ENCODE assay signal across 11 mouse cellular contexts in the genomic region with DNA sequence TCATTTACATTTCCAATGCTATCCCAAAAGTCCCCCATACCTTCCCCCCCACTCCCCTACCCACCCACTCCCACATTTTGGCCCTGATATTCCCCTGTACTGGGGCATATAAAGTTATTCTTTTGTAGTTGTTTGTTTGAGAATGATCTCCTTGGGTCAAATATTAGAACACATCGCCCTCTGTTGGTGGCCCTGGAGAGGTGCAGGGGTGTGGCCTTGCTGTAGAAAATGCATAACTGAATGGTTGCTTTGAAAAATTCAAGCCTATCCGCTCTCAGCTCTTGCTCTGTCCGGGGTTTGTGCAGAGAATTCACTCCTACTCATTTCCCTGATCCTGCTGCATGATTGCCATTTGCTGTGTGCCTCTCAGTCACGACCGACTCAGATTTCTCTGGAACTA.
DNase-seq lines count a peak whose midpoint lies in the region; ATAC-seq and TF ChIP-seq lines count a peak whose summit lies in the region.
"Had no signal": no experiment of that assay in that cellular context is flagged by ENCODE, and none has a peak within 500 bp of the region (broad histone marks: within the 10 kb centered on the region; RNA-seq: fewer than 3 reads in every experiment).

No protein-coding gene starts in this region.

- no peak for TF ChIP-seq POLR2A in bone marrow macrophage, adult 2 months (IDR thresholded peaks at IDR 0.05; ENCODE audit: borderline replicate concordance, low read depth, low read length)

- H3K4me2 ChIP-seq in forebrain, postnatal 0 days (ENCODE audit: low read depth): no peak overlapping the region
- H3K4me2 ChIP-seq in forebrain, embryonic 11.5 days (ENCODE audit: low read depth, low read length, severe bottlenecking): no peak overlapping the region
- no peak overlapping the region for H3K4me2 ChIP-seq in liver, postnatal 0 days (ENCODE audit: low read depth, low read length)

- no peaks in the 10 kb centered on the region for H3K27me3 ChIP-seq in forebrain, postnatal 0 days (ENCODE audit: insufficient read depth, low read length)
- no peaks in the 10 kb centered on the region for H3K27me3 ChIP-seq in forebrain, embryonic 11.5 days (ENCODE audit: control insufficient read depth, insufficient read depth, low read length)
- no peaks in the 10 kb centered on the region for H3K27me3 ChIP-seq in liver, postnatal 0 days (ENCODE audit: insufficient read depth, low read length)

- H3K4me3 ChIP-seq in forebrain, postnatal 0 days (ENCODE audit: low read depth, low read length): no peak overlapping the region
- H3K4me3 ChIP-seq in forebrain, embryonic 11.5 days (ENCODE audit: low read depth, low read length): no peak overlapping the region
- H3K4me3 ChIP-seq in liver, postnatal 0 days (ENCODE audit: low read depth, low read length): no peak overlapping the region
- H3K4me3 ChIP-seq in bone marrow macrophage, adult 2 months (ENCODE audit: insufficient read depth, low read length): no peak overlapping the region

- 75% methylated on average over 5 of the region's 5 CpGs for WGBS in forebrain, postnatal 0 days
- WGBS in forebrain, embryonic 11.5 days: 68% methylated on average over 5 of the region's 5 CpGs
- 58% methylated on average over 5 of the region's 5 CpGs for WGBS in liver, postnatal 0 days (ENCODE audit: insufficient replicate concordance)

- H3K36me3 ChIP-seq in forebrain, postnatal 0 days (ENCODE audit: insufficient read depth): no peaks in the 10 kb centered on the region
- H3K36me3 ChIP-seq in forebrain, embryonic 11.5 days (ENCODE audit: control insufficient read depth, insufficient read depth, low read length): no peaks in the 10 kb centered on the region
- H3K36me3 ChIP-seq in liver, postnatal 0 days (replicated peaks; ENCODE audit: insufficient read depth, low read length): no peaks in the 10 kb centered on the region

- H3K9me3 ChIP-seq in forebrain, postnatal 0 days (ENCODE audit: low read length): no peaks in the 10 kb centered on the region
- no peaks in the 10 kb centered on the region for H3K9me3 ChIP-seq in forebrain, embryonic 11.5 days (ENCODE audit: control insufficient read depth, low read length)
- H3K9me3 ChIP-seq in liver, postnatal 0 days (ENCODE audit: low read length): no peaks in the 10 kb centered on the region

- no peaks in the 10 kb centered on the region for H3K4me1 ChIP-seq in forebrain, postnatal 0 days (ENCODE audit: insufficient read depth)
- no peaks in the 10 kb centered on the region for H3K4me1 ChIP-seq in forebrain, embryonic 11.5 days (replicated peaks; ENCODE audit: control insufficient read depth, insufficient read depth, low read length)
- H3K4me1 ChIP-seq in liver, postnatal 0 days (ENCODE audit: insufficient read depth): no peaks in the 10 kb centered on the region
- H3K4me1 ChIP-seq in bone marrow macrophage, adult 2 months (ENCODE audit: control insufficient read depth, insufficient read depth, low read length): no peaks in the 10 kb centered on the region

- no peak overlapping the region for H3K9ac ChIP-seq in forebrain, postnatal 0 days
- no peak overlapping the region for H3K9ac ChIP-seq in forebrain, embryonic 11.5 days (ENCODE audit: low read length)
- no peak overlapping the region for H3K9ac ChIP-seq in liver, postnatal 0 days (replicated peaks)

- no peak for DNase-seq in forebrain, postnatal 0 days
- no peak for DNase-seq in forebrain, embryonic 11.5 days (ENCODE audit: low spot score)
- DNase-seq in liver, postnatal 0 days: no peak
- DNase-seq in liver: no peak
- peak; percentile 63 for DNase-seq in testis, postnatal 10 days (ENCODE audit: low spot score)
- no peak for DNase-seq in layer of hippocampus, postnatal 36 days
- DNase-seq in right cerebral cortex, adult 2 months (ENCODE audit: low spot score in 2 of 2): no peak
- DNase-seq: heart, postnatal 10 days; right cerebral cortex, postnatal 14 days; thymus, postnatal 25 days had no signal

- no peak overlapping the region for H3K27ac ChIP-seq in forebrain, postnatal 0 days (ENCODE audit: low read depth, low read length)
- H3K27ac ChIP-seq in forebrain, embryonic 11.5 days (ENCODE audit: low read depth, low read length): no peak overlapping the region
- no peak overlapping the region for H3K27ac ChIP-seq in liver, postnatal 0 days (ENCODE audit: low read depth)
- no peak overlapping the region for H3K27ac ChIP-seq in bone marrow macrophage, adult 2 months (ENCODE audit: insufficient read depth, low read depth, low read length)

- 0 out of 2 replicates have a peak, but pooled peaks have one; percentile 12 for TF ChIP-seq CTCF in forebrain, postnatal 0 days (IDR thresholded peaks at IDR 0.05; ENCODE audit: low read depth)
- TF ChIP-seq CTCF in liver, postnatal 0 days (IDR thresholded peaks at IDR 0.05; ENCODE audit: low read depth): peak; percentile 20; the same call in 1 of the 2 replicates
- peak; percentile 14; the same call in 1 of the 2 replicates for TF ChIP-seq CTCF in bone marrow macrophage, adult 2 months (IDR thresholded peaks at IDR 0.05; ENCODE audit: low read depth, low read length)

- ATAC-seq in forebrain, postnatal 0 days: no peak
- ATAC-seq in forebrain, embryonic 11.5 days (replicated peaks; ENCODE audit: low FRiP score): no peak
- ATAC-seq in liver, postnatal 0 days: no peak

- no peak for TF ChIP-seq EP300 in liver, postnatal 0 days (IDR thresholded peaks at IDR 0.05; ENCODE audit: low read depth)
